Mouse (Mus musculus): ENCODE results near the gene Zfp36l2. TPM values are rescaled to one million over a fixed set of nuclear protein-coding genes. Genes with fewer than 3 reads are reported as not detected.

Gene Zfp36l2
- polyA plus RNA-seq, 1 experiment: 318 TPM

- H3K4me1 ChIP-seq (ENCODE audit: control insufficient read depth, insufficient read depth, low read length): peaks cover 7% of the 10 kb centered on the region
- no peak overlapping the region for H3K4me3 ChIP-seq (ENCODE audit: insufficient read depth, low read length)
- TF ChIP-seq POLR2A (IDR thresholded peaks at IDR 0.05; ENCODE audit: borderline replicate concordance, low read depth, low read length): no peak
- TF ChIP-seq CTCF (IDR thresholded peaks at IDR 0.05; ENCODE audit: low read depth, low read length): no peak
- no peak overlapping the region for H3K27ac ChIP-seq (ENCODE audit: insufficient read depth, low read depth, low read length)
These were observed 8.4 kb downstream of the Zfp36l2 start for GRCm38 (mm10) chr17:84179026-84179972.

- TF ChIP-seq POLR2A (IDR thresholded peaks at IDR 0.05; ENCODE audit: borderline replicate concordance, low read depth, low read length) (no peak), CTCF (IDR thresholded peaks at IDR 0.05; ENCODE audit: low read depth, low read length) (no peak)
- no peak overlapping the region for H3K27ac ChIP-seq (ENCODE audit: insufficient read depth, low read depth, low read length)
These were observed 10.3 kb downstream of the Zfp36l2 start for GRCm38 (mm10) chr17:84177481-84177880.

GRCm38 (mm10) chr17:84176446-84176845, 11.3 kb downstream of the Zfp36l2 start:
- H3K4me3 ChIP-seq (ENCODE audit: insufficient read depth, low read length): no peak overlapping the region
- H3K4me1 ChIP-seq (ENCODE audit: control insufficient read depth, insufficient read depth, low read length): peaks cover 7% of the 10 kb centered on the region
- H3K27ac ChIP-seq (ENCODE audit: insufficient read depth, low read depth, low read length): no peak overlapping the region
- TF ChIP-seq CTCF (IDR thresholded peaks at IDR 0.05; ENCODE audit: low read depth, low read length) (no peak), POLR2A (IDR thresholded peaks at IDR 0.05; ENCODE audit: borderline replicate concordance, low read depth, low read length) (no peak)

More at GRCm38 (mm10) chr17:84177481-84177880, 10.3 kb downstream of the Zfp36l2 start:
- H3K4me3 ChIP-seq (ENCODE audit: insufficient read depth, low read length): no peak overlapping the region
- H3K4me1 ChIP-seq (ENCODE audit: control insufficient read depth, insufficient read depth, low read length): peaks cover 7% of the 10 kb centered on the region

GRCm38 (mm10) chr17:84175196-84175595, 12.6 kb downstream of the Zfp36l2 start:
- Histone ChIP-seq H3K4me1 (ENCODE audit: control insufficient read depth, insufficient read depth, low read length) (peaks cover under 1% of the 10 kb centered on the region), H3K27ac (ENCODE audit: insufficient read depth, low read depth, low read length) (no peak overlapping the region), H3K4me3 (ENCODE audit: insufficient read depth, low read length) (no peak overlapping the region)
- TF ChIP-seq POLR2A (IDR thresholded peaks at IDR 0.05; ENCODE audit: borderline replicate concordance, low read depth, low read length): no peak

- no peak for TF ChIP-seq POLR2A (IDR thresholded peaks at IDR 0.05; ENCODE audit: borderline replicate concordance, low read depth, low read length)
- no peak for TF ChIP-seq CTCF (IDR thresholded peaks at IDR 0.05; ENCODE audit: low read depth, low read length)
- Histone ChIP-seq H3K4me1 (ENCODE audit: control insufficient read depth, insufficient read depth, low read length) (peaks cover 7% of the 10 kb centered on the region), H3K4me3 (ENCODE audit: insufficient read depth, low read length) (no peak overlapping the region), H3K27ac (ENCODE audit: insufficient read depth, low read depth, low read length) (no peak overlapping the region)
These were observed 20.4 kb downstream of the Zfp36l2 start for GRCm38 (mm10) chr17:84167377-84167776.

- Histone ChIP-seq H3K4me1 (ENCODE audit: control insufficient read depth, insufficient read depth, low read length) (peaks cover 7% of the 10 kb centered on the region), H3K27ac (ENCODE audit: insufficient read depth, low read depth, low read length) (no peak overlapping the region), H3K4me3 (ENCODE audit: insufficient read depth, low read length) (no peak overlapping the region)
- no peak for TF ChIP-seq POLR2A (IDR thresholded peaks at IDR 0.05; ENCODE audit: borderline replicate concordance, low read depth, low read length)
- no peak for TF ChIP-seq CTCF (IDR thresholded peaks at IDR 0.05; ENCODE audit: low read depth, low read length)
These were observed 21.4 kb downstream of the Zfp36l2 start for GRCm38 (mm10) chr17:84166135-84166860.

GRCm38 (mm10) chr17:84165735-84166134, 22.0 kb downstream of the Zfp36l2 start:
- Histone ChIP-seq H3K4me1 (ENCODE audit: control insufficient read depth, insufficient read depth, low read length) (peaks cover 7% of the 10 kb centered on the region), H3K27ac (ENCODE audit: insufficient read depth, low read depth, low read length) (no peak overlapping the region), H3K4me3 (ENCODE audit: insufficient read depth, low read length) (no peak overlapping the region)
- no peak for TF ChIP-seq POLR2A (IDR thresholded peaks at IDR 0.05; ENCODE audit: borderline replicate concordance, low read depth, low read length)

GRCm38 (mm10) chr17:84164146-84164545, 23.6 kb downstream of the Zfp36l2 start:
- TF ChIP-seq POLR2A (IDR thresholded peaks at IDR 0.05; ENCODE audit: borderline replicate concordance, low read depth, low read length): no peak
- TF ChIP-seq CTCF (IDR thresholded peaks at IDR 0.05; ENCODE audit: low read depth, low read length): no peak
- H3K27ac ChIP-seq (ENCODE audit: insufficient read depth, low read depth, low read length): no peak overlapping the region
- no peak overlapping the region for H3K4me3 ChIP-seq (ENCODE audit: insufficient read depth, low read length)
- peaks cover 7% of the 10 kb centered on the region for H3K4me1 ChIP-seq (ENCODE audit: control insufficient read depth, insufficient read depth, low read length)

GRCm38 (mm10) chr17:84163066-84163785, 24.5 kb downstream of the Zfp36l2 start:
- Histone ChIP-seq H3K4me3 (ENCODE audit: insufficient read depth, low read length) (no peak overlapping the region), H3K27ac (ENCODE audit: insufficient read depth, low read depth, low read length) (no peak overlapping the region), H3K4me1 (ENCODE audit: control insufficient read depth, insufficient read depth, low read length) (peaks cover 5% of the 10 kb centered on the region)
- no peak for TF ChIP-seq POLR2A (IDR thresholded peaks at IDR 0.05; ENCODE audit: borderline replicate concordance, low read depth, low read length)
- no peak for TF ChIP-seq CTCF (IDR thresholded peaks at IDR 0.05; ENCODE audit: low read depth, low read length)
